Mouse (Mus musculus) heart, adult 2 months (tissue): ENCODE data around the gene Slit3.

Source experiments
- CTCF ChIP-seq: fragments of 200-600 bp; IDR thresholded peaks from 2 replicates; pipeline ENCODE4 v1.8.1; 2022; ENCODE audit warnings: antibody characterized with exemption, mild to moderate bottlenecking, moderate library complexity
- POLR2A ChIP-seq: fragments of 200-500 bp; IDR thresholded peaks from 2 replicates; pipeline ENCODE4 v1.6.1; 2011; ENCODE audit warnings: mild to moderate bottlenecking, low read depth, low read length, control low read depth; ENCODE audit not compliant: insufficient read depth

DNA sequence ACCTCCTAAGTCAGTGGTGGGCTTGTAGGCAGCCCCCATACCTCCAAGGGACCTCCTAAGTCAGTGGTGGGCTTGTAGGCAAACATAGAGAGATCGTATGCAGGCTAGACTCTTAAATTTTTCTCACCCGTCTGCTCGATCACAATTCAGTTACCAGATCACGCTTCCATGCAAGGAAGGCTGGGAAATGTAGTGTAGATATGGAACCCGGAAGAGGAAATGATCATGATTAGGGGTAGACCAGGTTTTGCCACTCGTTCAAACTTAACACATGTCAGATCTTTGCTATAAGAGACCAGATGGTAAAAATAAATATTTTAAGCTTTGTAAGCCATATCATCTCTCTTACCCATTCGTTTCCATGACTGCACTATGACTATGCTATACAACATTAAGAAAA lies 258.4 kb downstream of the Slit3 start:
- TF ChIP-seq POLR2A (no peak), CTCF (no peak)
